Mouse (Mus musculus): ENCODE measurements around the gene Fgfr2. TPM values are rescaled to one million over a fixed set of nuclear protein-coding genes. Genes with fewer than 3 reads are reported as not detected.

The Fgfr2 gene
- polyA plus RNA-seq, 1 experiment from 2014 or later: 121 TPM

- WGBS: 90% methylated on average over 8 of the region's 8 CpGs
- no peak overlapping the region for H3K4me3 ChIP-seq
- no peak overlapping the region for H3K9ac ChIP-seq
- H3K27ac ChIP-seq: no peak overlapping the region
- H3K27me3 ChIP-seq: no peaks in the 10 kb centered on the region
- no peak for ATAC-seq (ENCODE audit: insufficient number of reproducible peaks, insufficient read depth, low FRiP score, low TSS enrichment)
- H3K4me1 ChIP-seq: peaks cover 5% of the 10 kb centered on the region; the same call in 1 of the 2 replicates
- 0 out of 2 replicates have a peak, but pooled peaks cover 4% of the 10 kb centered on the region for H3K9me3 ChIP-seq
- H3K36me3 ChIP-seq: peaks cover 9% of the 10 kb centered on the region
- H3K4me2 ChIP-seq (replicated peaks): no peak overlapping the region
These were observed 2737.3 kb downstream of the Fgfr2 start for GRCm38 (mm10) chr7:130385732-130386294.

DNA sequence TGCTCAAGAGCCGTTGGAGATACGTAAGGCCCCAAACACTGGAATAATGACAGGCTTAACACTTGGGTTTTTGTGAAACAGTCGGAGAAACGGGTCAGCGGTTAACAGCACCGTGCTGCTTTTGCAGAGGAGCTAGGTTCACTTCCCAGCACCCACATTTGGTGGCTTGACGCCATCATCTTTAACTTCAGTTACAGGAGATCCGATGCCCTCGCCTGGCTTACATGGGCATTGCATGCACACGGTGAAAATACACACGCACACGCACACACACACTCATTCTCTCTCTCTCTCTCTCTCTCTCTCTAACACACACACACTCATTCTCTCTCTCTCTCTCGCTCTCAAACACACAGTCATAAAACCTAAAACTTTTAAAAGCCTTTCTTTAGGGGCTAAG lies 2741.0 kb downstream of the Fgfr2 start:
- Histone ChIP-seq H3K9me3 (0 out of 2 replicates have a peak, but pooled peaks cover 4% of the 10 kb centered on the region), H3K4me3 (no peak overlapping the region), H3K4me1 (peaks cover 5% of the 10 kb centered on the region; the same call in 1 of the 2 replicates), H3K27me3 (no peaks in the 10 kb centered on the region), H3K4me2 (replicated peaks) (no peak overlapping the region), H3K36me3 (0 out of 2 replicates have a peak, but pooled peaks cover under 1% of the 10 kb centered on the region), H3K9ac (no peak overlapping the region), H3K27ac (no peak overlapping the region)
- WGBS: 92% methylated on average over 13 of the region's 13 CpGs
- no peak for ATAC-seq (ENCODE audit: insufficient number of reproducible peaks, insufficient read depth, low FRiP score, low TSS enrichment)

DNA sequence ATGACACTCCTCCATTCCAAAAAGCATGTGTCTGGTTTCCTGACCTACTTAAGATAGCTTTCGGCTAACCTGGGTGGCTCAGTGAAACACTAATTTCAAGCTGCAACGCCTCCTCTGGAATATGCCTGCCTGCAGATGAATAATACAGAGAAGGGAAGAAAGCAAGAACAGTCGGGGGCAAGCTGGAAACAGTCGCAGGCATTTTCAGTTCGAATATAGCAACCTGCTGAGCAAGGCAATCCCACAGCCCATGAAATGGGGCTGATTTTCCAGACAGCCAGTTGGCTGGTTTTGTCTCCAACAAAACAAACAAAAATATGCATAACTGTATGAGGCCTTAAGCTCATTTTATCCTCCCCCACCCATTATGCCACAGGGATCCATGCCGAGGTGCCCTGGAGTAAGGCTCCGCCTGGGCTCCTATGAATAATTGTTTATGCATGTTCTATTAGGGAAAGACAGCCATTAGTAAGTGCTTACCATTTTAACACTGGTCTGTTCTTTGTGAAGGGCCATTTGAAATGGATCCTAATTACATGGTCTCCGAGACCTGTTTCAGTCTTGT lies 2741.7 kb downstream of the Fgfr2 start:
- Histone ChIP-seq H3K9me3 (0 out of 2 replicates have a peak, but pooled peaks cover 4% of the 10 kb centered on the region), H3K4me3 (no peak overlapping the region), H3K4me1 (peaks cover 5% of the 10 kb centered on the region; the same call in 1 of the 2 replicates), H3K27me3 (no peaks in the 10 kb centered on the region), H3K36me3 (no peaks in the 10 kb centered on the region), H3K9ac (no peak overlapping the region), H3K4me2 (replicated peaks) (no peak overlapping the region), H3K27ac (no peak overlapping the region)
- WGBS: 60% methylated on average over 8 of the region's 8 CpGs
- ATAC-seq (ENCODE audit: insufficient number of reproducible peaks, insufficient read depth, low FRiP score, low TSS enrichment): no peak

DNA sequence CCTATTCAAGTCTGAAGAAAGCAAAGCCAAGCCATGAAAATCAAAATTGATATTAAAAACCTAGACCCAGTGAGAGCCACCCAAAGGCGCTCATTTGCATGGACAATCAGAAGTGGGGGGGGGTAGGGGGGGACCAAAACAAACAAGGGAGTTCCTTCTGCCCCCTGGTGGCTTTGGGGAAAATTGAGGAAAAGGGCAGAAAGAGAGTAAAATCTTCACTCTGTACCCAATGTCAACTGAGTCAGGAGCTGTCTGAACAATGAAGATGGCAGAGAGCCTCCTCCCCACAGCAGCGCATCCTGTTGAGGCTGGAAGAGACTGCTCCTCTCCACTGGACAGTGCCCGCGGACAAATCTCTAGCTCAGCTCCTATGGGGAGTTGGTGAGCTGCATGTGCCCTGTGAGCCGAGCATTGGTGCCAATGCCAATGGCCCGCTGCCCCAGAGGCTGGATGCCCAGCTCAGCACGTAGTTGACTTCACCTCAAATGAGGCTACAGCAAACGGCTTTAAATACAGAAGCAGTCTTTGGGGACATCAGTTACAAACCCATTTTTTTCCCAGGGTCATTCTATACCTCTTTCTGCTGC lies 2742.3 kb downstream of the Fgfr2 start:
- WGBS: 85% methylated on average over 8 of the region's 8 CpGs
- ATAC-seq (ENCODE audit: insufficient number of reproducible peaks, insufficient read depth, low FRiP score, low TSS enrichment): no peak
- no peak overlapping the region for H3K9ac ChIP-seq
- no peak overlapping the region for H3K4me2 ChIP-seq (replicated peaks)
- peaks cover 5% of the 10 kb centered on the region; the same call in 1 of the 2 replicates for H3K4me1 ChIP-seq
- no peaks in the 10 kb centered on the region for H3K36me3 ChIP-seq
- H3K27me3 ChIP-seq: no peaks in the 10 kb centered on the region
- no peak overlapping the region for H3K27ac ChIP-seq
- H3K4me3 ChIP-seq: no peak overlapping the region
- 0 out of 2 replicates have a peak, but pooled peaks cover 4% of the 10 kb centered on the region for H3K9me3 ChIP-seq

GRCm38 (mm10) chr7:130380367-130380766 lies 2742.8 kb downstream of the Fgfr2 start:
- Histone ChIP-seq H3K9me3 (0 out of 2 replicates have a peak, but pooled peaks cover 4% of the 10 kb centered on the region), H3K4me1 (peaks cover 5% of the 10 kb centered on the region; the same call in 1 of the 2 replicates), H3K4me3 (no peak overlapping the region), H3K27ac (no peak overlapping the region), H3K9ac (no peak overlapping the region), H3K27me3 (no peaks in the 10 kb centered on the region), H3K36me3 (no peaks in the 10 kb centered on the region), H3K4me2 (replicated peaks) (no peak overlapping the region)
- no peak for ATAC-seq (ENCODE audit: insufficient number of reproducible peaks, insufficient read depth, low FRiP score, low TSS enrichment)
- WGBS: 94% methylated on average over 7 of the region's 7 CpGs

DNA sequence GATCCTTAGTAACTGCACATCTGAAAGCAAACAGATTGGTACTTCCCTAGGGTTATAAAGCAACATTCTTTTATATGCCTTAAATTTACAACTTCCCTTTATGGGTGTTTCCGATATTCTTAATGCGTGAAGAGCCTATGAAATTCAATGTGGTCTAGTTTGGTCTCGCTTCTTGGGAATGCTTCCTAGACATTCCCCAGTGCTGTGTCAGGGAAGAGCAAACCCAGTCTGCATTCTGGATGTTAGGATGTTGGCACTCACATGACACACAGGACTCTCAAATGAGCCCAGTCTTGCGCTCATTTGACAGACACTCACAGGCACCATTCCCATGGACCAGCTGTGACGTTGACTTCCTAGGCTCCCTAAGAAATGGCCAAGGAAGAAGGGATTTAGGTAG lies 2743.3 kb downstream of the Fgfr2 start:
- H3K9ac ChIP-seq: no peak overlapping the region
- H3K27ac ChIP-seq: no peak overlapping the region
- no peaks in the 10 kb centered on the region for H3K27me3 ChIP-seq
- WGBS: 89% methylated on average over 5 of the region's 5 CpGs
- no peak overlapping the region for H3K4me2 ChIP-seq (replicated peaks)
- H3K4me1 ChIP-seq: peaks cover 5% of the 10 kb centered on the region; the same call in 1 of the 2 replicates
- H3K36me3 ChIP-seq: no peaks in the 10 kb centered on the region
- 0 out of 2 replicates have a peak, but pooled peaks cover 4% of the 10 kb centered on the region for H3K9me3 ChIP-seq
- no peak for ATAC-seq (ENCODE audit: insufficient number of reproducible peaks, insufficient read depth, low FRiP score, low TSS enrichment)
- H3K4me3 ChIP-seq: no peak overlapping the region

- Histone ChIP-seq H3K9me3 (0 out of 2 replicates have a peak, but pooled peaks cover 4% of the 10 kb centered on the region), H3K4me2 (replicated peaks) (no peak overlapping the region), H3K4me3 (no peak overlapping the region), H3K9ac (no peak overlapping the region), H3K27ac (no peak overlapping the region), H3K4me1 (peaks cover 5% of the 10 kb centered on the region; the same call in 1 of the 2 replicates), H3K27me3 (no peaks in the 10 kb centered on the region), H3K36me3 (no peaks in the 10 kb centered on the region)
- ATAC-seq (ENCODE audit: insufficient number of reproducible peaks, insufficient read depth, low FRiP score, low TSS enrichment): no peak
- 77% methylated on average over 3 of the region's 3 CpGs for WGBS
These were observed 2744.8 kb downstream of the Fgfr2 start for GRCm38 (mm10) chr7:130378308-130378707.

DNA sequence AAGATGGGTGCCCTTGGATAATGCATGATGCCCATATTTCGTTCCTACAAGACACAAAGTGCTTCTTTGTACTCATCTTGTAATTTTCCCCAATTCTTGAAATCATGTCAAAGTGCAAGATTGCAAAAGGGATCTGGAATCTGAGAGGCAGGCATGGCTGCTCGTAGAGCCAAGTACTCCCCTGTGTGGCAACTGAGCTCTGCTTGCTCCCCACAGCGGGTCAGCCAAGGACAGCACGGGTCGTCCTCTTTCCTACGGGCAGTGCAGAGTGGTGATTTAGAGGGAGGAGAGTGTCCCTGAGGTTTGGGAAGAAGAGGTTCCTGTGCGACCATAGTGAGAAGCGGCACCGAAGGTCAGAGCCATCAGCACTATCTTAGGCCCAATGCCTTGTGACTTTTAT lies 2748.8 kb downstream of the Fgfr2 start:
- H3K27ac ChIP-seq: no peak overlapping the region
- WGBS: 83% methylated on average over 9 of the region's 9 CpGs
- no peak overlapping the region for H3K4me2 ChIP-seq (replicated peaks)
- H3K4me3 ChIP-seq: no peak overlapping the region
- no peaks in the 10 kb centered on the region for H3K9me3 ChIP-seq
- no peaks in the 10 kb centered on the region for H3K27me3 ChIP-seq
- no peak for ATAC-seq (ENCODE audit: insufficient number of reproducible peaks, insufficient read depth, low FRiP score, low TSS enrichment)
- H3K9ac ChIP-seq: no peak overlapping the region
- no peaks in the 10 kb centered on the region for H3K36me3 ChIP-seq
- H3K4me1 ChIP-seq: 0 out of 2 replicates have a peak, but pooled peaks cover under 1% of the 10 kb centered on the region

GRCm38 (mm10) chr7:130368827-130369641 lies 2754.1 kb downstream of the Fgfr2 start:
- no peaks in the 10 kb centered on the region for H3K27me3 ChIP-seq
- H3K9me3 ChIP-seq: no peaks in the 10 kb centered on the region
- H3K36me3 ChIP-seq: no peaks in the 10 kb centered on the region
- peak overlapping the region; percentile 37 for H3K4me2 ChIP-seq (replicated peaks)
- H3K4me1 ChIP-seq: peaks cover 23% of the 10 kb centered on the region
- no peak overlapping the region for H3K4me3 ChIP-seq
- WGBS: 32% methylated on average over 24 of the region's 24 CpGs
- no peak; the same call in 1 of the 2 replicates for ATAC-seq (ENCODE audit: insufficient number of reproducible peaks, insufficient read depth, low FRiP score, low TSS enrichment)
- no peak overlapping the region for H3K27ac ChIP-seq
- H3K9ac ChIP-seq: no peak overlapping the region

DNA sequence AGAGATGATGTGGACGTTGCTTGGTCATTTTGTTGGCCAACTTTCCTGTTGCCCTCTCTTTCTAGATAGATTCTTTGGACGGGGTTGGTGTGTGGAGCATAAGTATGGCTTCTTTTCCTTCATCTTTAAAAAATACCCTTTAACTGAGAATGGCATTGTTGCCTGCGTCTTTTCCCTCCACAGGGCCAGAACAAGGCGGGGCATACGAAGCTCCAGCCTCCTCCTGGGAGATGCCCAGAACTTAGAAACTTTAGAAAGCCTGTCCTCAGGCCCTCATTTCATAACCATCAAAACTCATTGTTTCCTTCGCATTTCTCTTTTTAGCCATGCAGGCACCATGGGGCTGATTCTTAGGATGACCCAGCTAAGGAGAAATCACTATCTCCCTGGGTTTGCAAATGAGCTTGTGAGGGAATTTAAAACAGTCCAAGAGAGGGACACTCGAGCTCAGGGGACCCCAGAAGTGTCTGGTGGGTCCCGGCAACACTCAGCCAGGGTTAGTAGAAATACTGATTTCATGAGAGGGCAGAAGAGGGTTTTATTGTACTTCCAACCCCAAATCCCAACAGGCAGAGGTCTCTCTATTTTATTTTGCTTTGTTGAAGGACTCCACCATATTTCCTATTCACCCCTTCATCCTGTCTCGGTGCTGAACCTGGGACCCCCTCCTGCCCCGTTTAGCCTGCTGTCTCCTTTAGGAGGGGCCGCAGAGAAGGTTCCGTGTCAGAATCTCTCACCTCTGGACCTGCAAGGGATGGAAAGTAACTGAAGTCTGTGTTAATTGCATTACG lies 2754.9 kb downstream of the Fgfr2 start:
- Histone ChIP-seq H3K36me3 (no peaks in the 10 kb centered on the region), H3K9me3 (no peaks in the 10 kb centered on the region), H3K4me2 (replicated peaks) (peak overlapping the region; percentile 37), H3K27me3 (no peaks in the 10 kb centered on the region), H3K4me1 (peaks cover 23% of the 10 kb centered on the region), H3K27ac (no peak overlapping the region), H3K9ac (no peak overlapping the region), H3K4me3 (no peak overlapping the region)
- 22% methylated on average over 13 of the region's 13 CpGs for WGBS
- ATAC-seq (ENCODE audit: insufficient number of reproducible peaks, insufficient read depth, low FRiP score, low TSS enrichment): no peak

Data from embryonic facial prominence, embryonic 12.5 days (tissue).